Mouse (Mus musculus): ENCODE data around the gene Tcerg1l.

DNA sequence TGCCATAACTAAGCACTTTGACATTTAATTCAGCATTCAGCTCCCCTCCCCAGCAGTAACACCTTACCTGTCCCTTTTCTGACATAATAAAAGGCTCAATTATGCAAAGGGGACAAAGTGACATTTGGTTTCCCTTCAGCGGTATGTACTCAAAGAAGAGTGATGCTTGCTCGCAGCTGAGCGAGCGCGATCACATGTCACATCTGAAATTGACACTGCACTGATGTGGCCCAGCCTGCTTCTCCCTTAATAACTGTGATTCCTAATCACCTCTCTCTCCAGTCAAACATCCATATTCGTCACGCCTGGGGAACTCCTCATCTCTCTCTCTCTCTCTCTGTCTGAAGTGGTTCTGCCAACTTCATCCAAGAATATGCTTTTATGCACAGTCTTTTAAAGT lies 126.2 kb downstream of the Tcerg1l start:
- no peak for TF ChIP-seq TAL1 (IDR thresholded peaks at IDR 0.05; ENCODE audit: low read length)
- TF ChIP-seq GATA1 (IDR thresholded peaks at IDR 0.05; ENCODE audit: low read length) = no peak
